In the genomic region with DNA sequence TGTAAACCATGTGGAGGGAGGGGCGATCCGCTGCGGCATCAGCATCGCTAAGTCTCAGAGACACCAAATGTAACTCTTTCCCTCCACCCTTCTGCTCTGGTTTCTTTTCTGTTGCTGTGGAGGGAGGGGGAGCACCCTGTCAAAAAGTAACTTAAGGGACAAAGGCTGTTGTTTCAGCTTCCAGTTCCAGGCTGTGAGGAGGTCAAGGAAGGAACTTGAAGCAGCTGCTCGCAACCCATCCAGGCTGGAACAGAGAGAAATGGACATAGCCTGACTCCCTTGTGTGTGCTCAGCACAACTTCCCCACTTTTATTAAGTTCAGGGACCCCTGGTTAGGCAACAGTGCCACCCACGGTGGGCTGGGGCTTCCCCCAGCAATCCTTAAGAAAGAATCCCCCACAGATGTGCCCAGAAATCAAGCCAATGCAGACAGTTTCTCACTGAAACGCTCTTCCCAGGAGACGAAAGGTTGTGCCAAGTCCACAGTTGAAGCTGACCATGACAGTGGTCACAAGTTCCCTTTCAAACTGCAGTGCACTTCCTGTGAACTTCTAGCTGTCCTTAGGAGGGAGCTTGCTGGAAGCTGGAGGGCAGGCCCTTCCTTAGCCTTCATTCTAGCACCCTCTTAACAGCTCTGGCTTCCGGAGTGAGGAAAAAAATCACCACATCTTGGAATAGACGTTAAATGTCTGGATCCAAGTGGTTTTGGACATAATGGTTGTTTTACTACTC, we compare ENCODE assay signal across 17 mouse cellular contexts.
DNase-seq lines count a peak whose midpoint lies in the region; ATAC-seq and TF ChIP-seq lines count a peak whose summit lies in the region.
"Had no signal": no experiment of that assay in that cellular context is flagged by ENCODE, and none has a peak within 500 bp of the region (broad histone marks: within the 10 kb centered on the region; RNA-seq: fewer than 3 reads in every experiment).

No protein-coding gene starts in this region.

- H3K27ac ChIP-seq in lung, embryonic 15.5 days, result no peak overlapping the region
- H3K27ac ChIP-seq in kidney, adult 2 months (ENCODE audit: insufficient read depth, low read depth, low read length), result peak overlapping the region; percentile 27; the same call in 1 of the 2 replicates
- H3K27ac ChIP-seq: embryonic facial prominence, embryonic 12.5 days; forebrain, embryonic 13.5 days; hindbrain, embryonic 14.5 days; liver, embryonic 12.5 days; midbrain, embryonic 12.5 days had no signal

- H3K36me3 ChIP-seq in lung, embryonic 15.5 days, result no peaks in the 10 kb centered on the region
- H3K36me3 ChIP-seq in kidney, adult 2 months (ENCODE audit: control insufficient read depth, insufficient read depth, low read length), result no peaks in the 10 kb centered on the region
- H3K36me3 ChIP-seq: embryonic facial prominence, embryonic 12.5 days; liver, embryonic 12.5 days; midbrain, embryonic 12.5 days had no signal

- no peak overlapping the region for H3K9ac ChIP-seq in lung, embryonic 15.5 days
- H3K9ac ChIP-seq: embryonic facial prominence, embryonic 12.5 days; forebrain, embryonic 13.5 days; hindbrain, embryonic 14.5 days; liver, embryonic 12.5 days; midbrain, embryonic 12.5 days had no signal

- ATAC-seq in lung, embryonic 15.5 days (ENCODE audit: borderline replicate concordance, extremely low read depth, low FRiP score, low TSS enrichment), result peak; percentile 42; the same call in 1 of the 2 replicates
- ATAC-seq: activated CD4-positive, CD25-positive, alpha-beta regulatory T cell, adult 4 months; forebrain, embryonic 13.5 days; liver, embryonic 12.5 days had no signal

- no peaks in the 10 kb centered on the region for H3K27me3 ChIP-seq in lung, embryonic 15.5 days
- no peaks in the 10 kb centered on the region for H3K27me3 ChIP-seq in kidney, adult 2 months (replicated peaks; ENCODE audit: control insufficient read depth, insufficient read depth, low read length)
- H3K27me3 ChIP-seq: embryonic facial prominence, embryonic 12.5 days; forebrain, embryonic 13.5 days; liver, embryonic 12.5 days; midbrain, embryonic 12.5 days had no signal

- DNase-seq in gastrocnemius, adult 18-20 months (ENCODE audit: low spot score), result peak; percentile 1
- DNase-seq in gastrocnemius, postnatal 4 days (ENCODE audit: low spot score in 2 of 2), result no peak
- DNase-seq in lung, adult 18-20 months, result no peak
- DNase-seq in kidney, adult 2 months, result peak; percentile 43
- peak; percentile 17 for DNase-seq in lung, postnatal 10 days
- DNase-seq in cerebellum, postnatal 25 days, result no peak
- DNase-seq in left cerebral cortex, adult 8-10 months (ENCODE audit: low spot score in 2 of 2), result no peak
- DNase-seq: cerebellum, adult 9-11 months; gastrocnemius, postnatal 25 days; thymus, postnatal 14 days had no signal

- H3K4me1 ChIP-seq in lung, embryonic 15.5 days, result 0 out of 2 replicates have a peak, but pooled peaks cover 5% of the 10 kb centered on the region
- H3K4me1 ChIP-seq in kidney, adult 2 months (ENCODE audit: control insufficient read depth, insufficient read depth, low read length), result no peaks in the 10 kb centered on the region
- H3K4me1 ChIP-seq: forebrain, embryonic 13.5 days; liver, embryonic 12.5 days had no signal

- TF ChIP-seq POLR2A in kidney, adult 2 months (IDR thresholded peaks at IDR 0.05; ENCODE audit: low read depth, low read length), result no peak

- peak overlapping the region; percentile 26; the same call in 1 of the 2 replicates for H3K4me2 ChIP-seq in lung, embryonic 15.5 days
- H3K4me2 ChIP-seq: embryonic facial prominence, embryonic 12.5 days; forebrain, embryonic 13.5 days; hindbrain, embryonic 14.5 days; liver, embryonic 12.5 days; midbrain, embryonic 12.5 days had no signal

- H3K4me3 ChIP-seq in lung, embryonic 15.5 days, result no peak overlapping the region
- no peak overlapping the region for H3K4me3 ChIP-seq in kidney, adult 2 months (ENCODE audit: insufficient read depth, low read depth, low read length)
- H3K4me3 ChIP-seq: embryonic facial prominence, embryonic 12.5 days; forebrain, embryonic 13.5 days; liver, embryonic 12.5 days; midbrain, embryonic 12.5 days had no signal

- H3K9me3 ChIP-seq in lung, embryonic 15.5 days, result no peaks in the 10 kb centered on the region
- H3K9me3 ChIP-seq: embryonic facial prominence, embryonic 12.5 days; forebrain, embryonic 13.5 days; liver, embryonic 12.5 days; midbrain, embryonic 12.5 days had no signal

- 41% methylated on average over 10 of the region's 10 CpGs for WGBS in lung, embryonic 15.5 days
- 50% methylated on average over 10 of the region's 10 CpGs for WGBS in kidney, adult 2 months

- no peak for TF ChIP-seq CTCF in kidney, adult 2 months (conservative IDR thresholded peaks at IDR 0.05; ENCODE audit: insufficient read depth, insufficient read length, low read depth, low read length)

Comparison
In these comparisons a context has a peak if more than half of its experiments do, and no peak if none do; other contexts are left out.
1. DNase-seq: peak in gastrocnemius, adult 18-20 months (single experiment), kidney, adult 2 months (single experiment) and lung, postnatal 10 days (single experiment); none in gastrocnemius, postnatal 4 days (0 of 2), lung, adult 18-20 months (0 of 2), cerebellum, postnatal 25 days (0 of 2) and left cerebral cortex, adult 8-10 months (0 of 2).